Mouse (Mus musculus) forebrain, embryonic 10.5 days (tissue): Measurements from ENCODE around the gene Sulf2. TPM values are rescaled to one million over a fixed set of nuclear protein-coding genes. Genes with fewer than 3 reads are reported as not detected.
A peak's percentile ranks its signal among the peaks of the same experiment; 100 is the strongest.
"Not testable (repeated sequence)": the region's sequence is repeated elsewhere in the genome, so short reads cannot be mapped to it uniquely, and the experiment has no call there.

Source experiments
- DNase-seq: peaks from one replicate; pipeline ENCODE4 v3.0.0-alpha.2; 2017; ENCODE audit warnings: low spot score; ENCODE audit errors: extremely low spot score
- H3K27ac ChIP-seq: fragments of 300-500 bp; sonication (generic); 2 replicates; pipeline ENCODE4 v1.5.1; 2016; ENCODE audit warnings: mild to moderate bottlenecking
- H3K27me3 ChIP-seq: fragments of 300-500 bp; sonication (generic); 2 replicates; pipeline ENCODE4 v1.6.1; 2016; ENCODE audit warnings: mild to moderate bottlenecking; ENCODE audit not compliant: poor library complexity, severe bottlenecking
- H3K36me3 ChIP-seq: fragments of 300-500 bp; sonication (generic); replicated peaks from 2 replicates; pipeline ENCODE4 v1.6.1; 2016; ENCODE audit warnings: mild to moderate bottlenecking, moderate library complexity
- H3K4me1 ChIP-seq: fragments of 300-500 bp; sonication (generic); 2 replicates; pipeline ENCODE4 v1.6.1; 2016
- H3K4me3 ChIP-seq: fragments of 300-500 bp; sonication (generic); 2 replicates; pipeline ENCODE4 v1.5.1; 2016; ENCODE audit warnings: mild to moderate bottlenecking, moderate library complexity
- H3K9me3 ChIP-seq: fragments of 300-500 bp; sonication (generic); 2 replicates; pipeline ENCODE4 v1.6.1; 2016; ENCODE audit warnings: mild to moderate bottlenecking, moderate library complexity
- WGBS: fragments of 180-500 bp; shearing (Covaris S2); methylation state at CpG from one replicate; pipeline ENCODE4 v1.1.7; 2016; 5-methylcytosine and 5-hydroxymethylcytosine counted together
- polyA plus RNA-seq: library from polyadenylated mRNA; unstranded; fragments of >200 nt; fragmentation: Nextera tagmentation; extraction: Ambion mirVana; gene quantifications from 2 replicates; pipeline ENCODE4 v1.2.1, GENCODE M21; 2016

The Sulf2 gene
- 71.1 and 73.6 TPM in 2 replicates for polyA plus RNA-seq

GRCm38 (mm10) chr2:166155454-166155815 lies at the start of gene Sulf2:
TSS of gene Sulf2 (minus strand) at chr2:166155663.
- H3K36me3 ChIP-seq, result peaks cover 11% of the 10 kb centered on the region
- H3K9me3 ChIP-seq, result no peaks in the 10 kb centered on the region; the same call in 1 of the 2 replicates
- WGBS, result under 1% methylated on average over 23 of the region's 23 CpGs
- H3K27ac ChIP-seq, result peak within 1 kb of the TSS; percentile 97
- peaks cover 33% of the 10 kb centered on the region for H3K27me3 ChIP-seq
- H3K4me3 ChIP-seq, result peak within 1 kb of the TSS; percentile 90
- DNase-seq, result peak; percentile 82
- H3K4me1 ChIP-seq, result peaks cover 73% of the 10 kb centered on the region

GRCm38 (mm10) chr2:166204174-166204573 lies 48.7 kb upstream of the Sulf2 start:
- Histone ChIP-seq H3K9me3 (no peaks in the 10 kb centered on the region), H3K27ac (no peak overlapping the region), H3K36me3 (no peaks in the 10 kb centered on the region), H3K27me3 (peaks cover 3% of the 10 kb centered on the region; the same call in 1 of the 2 replicates), H3K4me1 (peaks cover 17% of the 10 kb centered on the region), H3K4me3 (no peak overlapping the region)
- no peak for DNase-seq
- 89% methylated on average over 13 of the region's 13 CpGs for WGBS

GRCm38 (mm10) chr2:166203647-166204046 lies 48.2 kb upstream of the Sulf2 start:
- no peak overlapping the region for H3K4me3 ChIP-seq

GRCm38 (mm10) chr2:166197964-166198363 lies 42.5 kb upstream of the Sulf2 start:
- Histone ChIP-seq H3K4me3 (no peak overlapping the region), H3K27ac (peak overlapping the region; percentile 62), H3K27me3 (peaks cover 27% of the 10 kb centered on the region), H3K36me3 (no peaks in the 10 kb centered on the region), H3K9me3 (peaks cover 3% of the 10 kb centered on the region), H3K4me1 (peaks cover 48% of the 10 kb centered on the region)
- WGBS, result 56% methylated on average over 7 of the region's 7 CpGs
- DNase-seq, result no peak

More at GRCm38 (mm10) chr2:166203647-166204046, 48.2 kb upstream of the Sulf2 start:
- Histone ChIP-seq H3K36me3 (no peaks in the 10 kb centered on the region), H3K27me3 (peaks cover 3% of the 10 kb centered on the region; the same call in 1 of the 2 replicates), H3K9me3 (no peaks in the 10 kb centered on the region), H3K27ac (no peak overlapping the region), H3K4me1 (peaks cover 15% of the 10 kb centered on the region)
- DNase-seq, result no peak
- 91% methylated on average over 12 of the region's 12 CpGs for WGBS

- no peak overlapping the region for H3K4me3 ChIP-seq
- H3K36me3 ChIP-seq, result no peaks in the 10 kb centered on the region
- peaks cover 3% of the 10 kb centered on the region for H3K9me3 ChIP-seq
- 66% methylated on average over 6 of the region's 6 CpGs for WGBS
- peak overlapping the region; percentile 62 for H3K27ac ChIP-seq
- no peak for DNase-seq
- peaks cover 48% of the 10 kb centered on the region for H3K4me1 ChIP-seq
- peaks cover 27% of the 10 kb centered on the region for H3K27me3 ChIP-seq
Measured at GRCm38 (mm10) chr2:166197064-166197463, 41.6 kb upstream of the Sulf2 start.

DNA sequence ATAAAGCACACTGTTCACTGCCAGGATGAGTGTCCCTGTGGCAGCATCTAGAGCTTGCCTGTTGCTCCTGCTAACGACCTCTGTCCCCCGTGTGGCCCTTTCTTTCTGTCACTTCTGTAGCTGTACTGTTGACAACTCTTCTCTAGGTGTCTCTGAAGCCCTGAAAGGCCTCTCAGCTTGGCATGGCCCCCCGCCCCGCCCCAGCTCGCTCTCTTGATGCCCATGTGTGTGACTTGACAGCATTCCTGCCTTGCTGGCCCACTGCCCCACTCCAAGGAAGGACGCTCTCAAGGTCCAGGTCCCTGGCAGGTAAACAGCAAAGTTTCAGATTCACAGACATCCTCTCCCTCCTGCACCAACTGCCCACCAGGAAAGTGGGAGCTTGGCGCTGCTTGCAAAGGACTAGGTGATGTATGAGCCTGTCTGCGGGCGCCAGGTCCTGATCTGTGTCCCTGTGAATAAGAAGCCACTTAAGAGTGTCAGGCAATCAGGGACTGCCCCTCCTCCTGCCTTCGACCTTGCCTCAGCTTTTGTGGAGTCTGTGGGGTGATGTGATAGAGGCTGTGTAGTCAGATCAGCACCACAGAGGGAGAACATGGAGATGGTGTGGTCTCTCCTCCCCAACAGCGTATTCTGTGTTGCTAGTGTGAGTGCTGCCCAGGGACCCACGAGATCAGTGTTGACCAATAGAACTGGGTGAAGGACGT lies 40.8 kb upstream of the Sulf2 start:
- WGBS, result 76% methylated on average over 13 of the region's 13 CpGs

DNA sequence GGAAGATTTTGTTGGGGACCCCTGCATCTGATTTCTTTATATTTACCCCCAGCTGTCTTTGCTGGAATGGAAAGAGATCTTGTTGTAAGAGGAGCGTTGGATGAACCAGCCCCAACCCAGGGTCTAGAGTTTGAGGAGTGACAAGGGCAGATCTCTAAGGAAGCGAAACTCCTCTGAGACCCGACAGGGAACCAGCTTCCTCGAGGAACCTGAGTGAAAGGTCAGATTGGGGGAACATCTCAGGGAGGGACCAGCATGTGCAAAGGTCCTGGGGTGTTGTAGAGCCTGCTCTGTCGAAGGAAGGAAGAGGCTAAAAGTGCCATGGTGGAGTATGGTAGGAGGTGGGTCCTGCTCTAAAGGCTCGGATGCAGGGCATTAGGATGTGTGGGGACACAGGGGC lies 39.6 kb upstream of the Sulf2 start:
- H3K9me3 ChIP-seq, result peaks cover 3% of the 10 kb centered on the region
- no peak overlapping the region for H3K4me3 ChIP-seq
- no peak for DNase-seq
- H3K36me3 ChIP-seq, result no peaks in the 10 kb centered on the region
- H3K4me1 ChIP-seq, result peaks cover 60% of the 10 kb centered on the region
- WGBS, result 84% methylated on average over 6 of the region's 6 CpGs
- H3K27ac ChIP-seq, result 0 out of 2 replicates have a peak overlapping the region, but pooled peaks have one; percentile 44
- peaks cover 31% of the 10 kb centered on the region for H3K27me3 ChIP-seq

More for the DNA sequence above, 40.8 kb upstream of the Sulf2 start:
- H3K27me3 ChIP-seq, result peaks cover 27% of the 10 kb centered on the region
- peaks cover 52% of the 10 kb centered on the region for H3K4me1 ChIP-seq
- H3K9me3 ChIP-seq, result peaks cover 3% of the 10 kb centered on the region
- no peak for DNase-seq
- H3K27ac ChIP-seq, result peak overlapping the region; percentile 44; the same call in 1 of the 2 replicates
- H3K36me3 ChIP-seq, result no peaks in the 10 kb centered on the region
- no peak overlapping the region for H3K4me3 ChIP-seq

DNA sequence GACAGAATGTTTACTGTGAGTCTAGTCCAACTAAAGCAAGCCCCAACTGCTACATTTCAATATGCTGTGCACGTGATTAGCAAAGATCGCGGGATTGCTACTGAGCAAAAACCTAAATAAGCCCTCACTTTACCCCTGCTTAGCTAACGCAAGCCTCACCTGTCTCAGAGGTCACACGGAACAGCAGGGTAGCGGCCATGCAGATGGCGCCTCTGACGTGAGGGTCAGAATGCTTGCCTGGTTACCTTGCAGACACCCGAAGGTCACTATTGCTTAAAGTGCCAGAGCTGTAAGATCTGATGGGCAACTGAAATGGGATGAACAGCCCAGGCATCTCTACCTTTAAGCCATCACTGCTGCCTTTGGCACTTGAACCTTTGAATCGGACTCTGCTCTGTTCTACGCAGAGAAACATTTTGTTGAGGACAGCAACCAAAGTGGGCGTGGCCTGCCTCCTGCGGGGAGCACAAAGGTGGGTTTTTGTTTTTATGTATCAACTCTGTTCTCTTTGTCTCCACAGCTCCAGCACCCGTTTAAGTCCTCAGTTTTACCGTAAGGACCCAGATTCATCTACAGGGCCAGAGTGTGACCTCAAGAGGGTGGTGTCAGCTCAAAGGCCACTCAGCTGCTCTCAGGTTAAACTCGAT lies 38.8 kb upstream of the Sulf2 start:
- H3K9me3 ChIP-seq, result peaks cover 3% of the 10 kb centered on the region
- H3K4me3 ChIP-seq, result no peak overlapping the region
- peaks cover 34% of the 10 kb centered on the region for H3K27me3 ChIP-seq
- H3K4me1 ChIP-seq, result peaks cover 60% of the 10 kb centered on the region
- H3K36me3 ChIP-seq, result no peaks in the 10 kb centered on the region
- DNase-seq, result no peak
- 63% methylated on average over 16 of the region's 16 CpGs for WGBS
- no peak overlapping the region for H3K27ac ChIP-seq

DNA sequence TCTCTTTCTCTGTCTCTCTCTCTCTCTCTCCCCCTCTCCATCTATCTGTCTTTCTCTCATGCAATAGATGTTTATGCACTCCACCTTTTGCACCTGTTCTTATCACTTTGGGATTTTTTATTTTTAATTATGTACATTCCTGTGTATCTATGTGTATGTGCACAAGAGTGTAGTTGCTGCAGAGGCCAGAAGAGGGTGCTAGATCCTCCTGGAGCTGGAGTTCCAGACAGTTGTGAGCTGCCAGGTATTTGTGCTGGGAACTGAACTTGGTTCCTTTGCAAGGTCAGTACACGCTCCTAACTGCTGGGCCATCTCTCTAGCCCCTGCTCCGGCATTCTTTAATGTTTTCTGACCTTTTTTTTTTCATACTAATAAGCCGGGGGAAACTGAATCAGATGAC lies 38.0 kb upstream of the Sulf2 start:
- Histone ChIP-seq H3K27ac (no peak overlapping the region), H3K9me3 (peaks cover 3% of the 10 kb centered on the region), H3K4me3 (no peak overlapping the region), H3K36me3 (no peaks in the 10 kb centered on the region), H3K27me3 (peaks cover 42% of the 10 kb centered on the region), H3K4me1 (peaks cover 58% of the 10 kb centered on the region)
- no peak for DNase-seq
- WGBS, result 96% methylated on average over 3 of the region's 3 CpGs

DNA sequence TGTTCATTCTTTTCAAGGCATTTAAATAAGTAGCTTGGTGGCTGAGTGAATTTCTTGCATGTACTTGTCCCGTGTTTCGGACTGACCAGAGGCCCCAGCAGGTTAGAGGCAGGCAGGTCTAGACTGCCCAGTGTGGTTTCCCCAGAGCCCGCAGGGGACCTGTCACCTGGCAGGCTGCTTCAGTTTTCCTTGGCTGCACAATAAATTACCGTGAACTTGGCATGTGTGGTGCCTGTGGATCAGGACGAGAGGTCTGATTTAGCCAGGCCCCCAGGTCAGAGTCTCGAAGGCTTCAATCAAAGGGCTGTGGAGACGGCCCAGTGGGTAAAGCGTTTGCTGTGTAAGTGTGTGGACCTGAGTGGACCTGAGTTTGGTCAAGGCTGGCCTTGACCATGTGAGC lies 35.4 kb upstream of the Sulf2 start:
- H3K9me3 ChIP-seq, result peaks cover 3% of the 10 kb centered on the region
- H3K4me1 ChIP-seq, result peaks cover 54% of the 10 kb centered on the region
- H3K36me3 ChIP-seq, result no peaks in the 10 kb centered on the region
- 79% methylated on average over 8 of the region's 8 CpGs for WGBS
- no peak for DNase-seq
- H3K4me3 ChIP-seq, result no peak overlapping the region
- H3K27ac ChIP-seq, result peak overlapping the region; percentile 21; the same call in 1 of the 2 replicates
- H3K27me3 ChIP-seq, result peaks cover 33% of the 10 kb centered on the region

DNA sequence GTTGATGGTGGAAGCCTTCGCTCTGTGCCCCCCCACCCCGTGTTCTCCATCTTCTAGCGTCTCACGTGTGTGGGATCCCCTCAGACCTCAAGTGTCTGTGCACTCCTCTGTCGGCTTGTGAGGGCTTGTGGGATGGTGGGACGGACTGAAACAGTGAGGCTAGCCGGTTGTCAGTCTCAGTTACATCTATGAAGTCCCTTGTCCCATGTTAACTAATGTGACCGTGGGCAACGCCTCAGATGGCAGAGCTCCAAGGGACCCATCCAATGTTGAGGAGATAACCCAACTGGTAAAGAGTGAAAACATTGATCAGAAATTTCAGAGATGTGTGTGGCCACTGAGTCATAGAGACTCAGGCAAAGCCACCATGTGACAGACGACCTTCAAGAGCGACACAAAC lies 33.7 kb upstream of the Sulf2 start:
- H3K4me1 ChIP-seq, result peaks cover 43% of the 10 kb centered on the region
- no peak for DNase-seq
- peaks cover 3% of the 10 kb centered on the region for H3K9me3 ChIP-seq
- WGBS, result 95% methylated on average over 11 of the region's 11 CpGs
- no peak overlapping the region for H3K27ac ChIP-seq
- H3K36me3 ChIP-seq, result no peaks in the 10 kb centered on the region
- H3K4me3 ChIP-seq, result no peak overlapping the region
- peaks cover 37% of the 10 kb centered on the region for H3K27me3 ChIP-seq

GRCm38 (mm10) chr2:166187874-166188453 lies 32.5 kb upstream of the Sulf2 start:
- H3K27me3 ChIP-seq, result peaks cover 37% of the 10 kb centered on the region
- not testable (repeated sequence) for DNase-seq, H3K36me3 ChIP-seq, H3K9me3 ChIP-seq, H3K27ac ChIP-seq, H3K4me3 ChIP-seq
- peaks cover 41% of the 10 kb centered on the region for H3K4me1 ChIP-seq
- whole genome bisulfite sequencing, result 76% methylated on average over 9 of the region's 11 CpGs

GRCm38 (mm10) chr2:166187319-166187718 lies 31.9 kb upstream of the Sulf2 start:
- H3K27ac ChIP-seq, result peak overlapping the region; percentile 59
- peaks cover 37% of the 10 kb centered on the region for H3K27me3 ChIP-seq
- not testable (repeated sequence) for H3K4me3 ChIP-seq, H3K9me3 ChIP-seq, DNase-seq, H3K36me3 ChIP-seq
- peaks cover 44% of the 10 kb centered on the region for H3K4me1 ChIP-seq
- 59% methylated on average over 8 of the region's 8 CpGs for WGBS
